Mouse (Mus musculus) adrenal gland, postnatal 0 days (tissue): ENCODE data around the gene H2-M10.6. TPM values are rescaled to one million over a fixed set of nuclear protein-coding genes. Genes with fewer than 3 reads are reported as not detected.

Experiments
- polyA plus RNA-seq: library from polyadenylated mRNA; unstranded; fragments of >200 nt; fragmentation: Nextera tagmentation; extraction: Ambion mirVana; gene quantifications from 2 replicates; pipeline ENCODE4 v1.2.1, GENCODE M21; 2015

The H2-M10.6 gene
- not detected in 2 replicates for polyA plus RNA-seq

GRCm38 (mm10) chr17:36811871-36812270, at the start of gene H2-M10.6:
TSS of gene H2-M10.6 (plus strand) at chr17:36812171.

GRCm38 (mm10) chr17:36772610-36773009, 39.4 kb upstream of the H2-M10.6 start, which contains the start of gene H2-M10.5:
TSS of gene H2-M10.5 (plus strand) at chr17:36772910.

GRCm38 (mm10) chr17:36836874-36837647, 25.1 kb downstream of the H2-M10.6 start, which contains the start of gene Trim26:
TSS of gene Trim26 (plus strand) at chr17:36837134.

Other genes starting within 250 kb of the H2-M10.6 start
- gene H2-M9, start 169.5 kb upstream of the H2-M10.6 start, polyA plus RNA-seq, result not detected in 2 replicates
- gene H2-M1, start 140.0 kb upstream of the H2-M10.6 start, polyA plus RNA-seq, result not detected in 2 replicates
- gene H2-M10.5, start 39.3 kb upstream of the H2-M10.6 start, polyA plus RNA-seq, result not detected in 2 replicates
- gene Trim26, start 25.0 kb downstream of the H2-M10.6 start, polyA plus RNA-seq, result 30.2 and 41.1 TPM in 2 replicates
- 0.09 TPM in 1 of 2 replicates, not detected in the other for gene Trim15, start 55.0 kb downstream of the H2-M10.6 start, polyA plus RNA-seq
- 5.5 and 5.9 TPM in 2 replicates for gene Trim10, start 57.4 kb downstream of the H2-M10.6 start, polyA plus RNA-seq
- gene Trim40, start 78.0 kb downstream of the H2-M10.6 start, polyA plus RNA-seq, result not detected in 2 replicates
- not detected in 2 replicates for gene Trim31, start 85.9 kb downstream of the H2-M10.6 start, polyA plus RNA-seq
- gene Rnf39, start 130.7 kb downstream of the H2-M10.6 start, polyA plus RNA-seq, result 0.44 and 0.91 TPM in 2 replicates
- gene Ppp1r11, start 139.6 kb downstream of the H2-M10.6 start, polyA plus RNA-seq, result 115 and 189 TPM in 2 replicates
- gene Znrd1, start 146.4 kb downstream of the H2-M10.6 start, polyA plus RNA-seq, result 64.6 and 73.7 TPM in 2 replicates
- gene Znrd1as, start 146.4 kb downstream of the H2-M10.6 start, polyA plus RNA-seq, result 6.8 and 8.3 TPM in 2 replicates
- not detected in 2 replicates for gene 2410137M14Rik, start 169.1 kb downstream of the H2-M10.6 start, polyA plus RNA-seq
- gene H2-M5, start 177.4 kb downstream of the H2-M10.6 start, polyA plus RNA-seq, result 0.12 TPM in 1 of 2 replicates, not detected in the other
- 14.6 and 21.4 TPM in 2 replicates for gene Zfp57, start 189.0 kb downstream of the H2-M10.6 start, polyA plus RNA-seq
- 0.06 TPM in 1 of 2 replicates, not detected in the other for gene Mog, start 211.2 kb downstream of the H2-M10.6 start, polyA plus RNA-seq
- gene Gabbr1, start 233.8 kb downstream of the H2-M10.6 start, polyA plus RNA-seq, result 10.0 and 17.7 TPM in 2 replicates